Mouse (Mus musculus): Measurements from ENCODE around the gene Irf2.
A peak's percentile ranks its signal among the peaks of the same experiment; 100 is the strongest.

The Irf2 gene

DNA sequence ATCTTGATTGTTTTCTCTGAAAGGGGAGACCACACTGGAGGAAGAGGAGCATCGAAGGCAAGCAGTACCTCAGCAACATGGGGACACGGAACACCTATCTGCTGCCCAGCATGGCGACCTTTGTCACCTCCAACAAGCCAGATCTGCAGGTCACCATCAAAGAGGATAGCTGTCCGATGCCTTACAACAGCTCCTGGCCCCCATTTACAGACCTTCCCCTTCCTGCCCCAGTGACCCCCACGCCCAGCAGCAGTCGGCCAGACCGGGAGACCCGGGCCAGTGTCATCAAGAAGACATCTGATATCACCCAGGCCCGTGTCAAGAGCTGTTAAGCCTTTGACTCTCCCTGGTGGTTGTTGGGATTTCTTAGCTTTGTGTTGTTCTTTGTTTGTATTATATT, 106.4 kb downstream of the Irf2 start:
- DNase-seq = no peak

- DNase-seq = no peak
Measured at GRCm38 (mm10) chr8:46846893-46847292, 107.4 kb downstream of the Irf2 start.

- no peak for DNase-seq
Measured at GRCm38 (mm10) chr8:46848011-46848641, 108.6 kb downstream of the Irf2 start.

GRCm38 (mm10) chr8:46848931-46849330, 109.4 kb downstream of the Irf2 start:
- peak in 1 of 2 experiments; percentile 22 for DNase-seq

DNA sequence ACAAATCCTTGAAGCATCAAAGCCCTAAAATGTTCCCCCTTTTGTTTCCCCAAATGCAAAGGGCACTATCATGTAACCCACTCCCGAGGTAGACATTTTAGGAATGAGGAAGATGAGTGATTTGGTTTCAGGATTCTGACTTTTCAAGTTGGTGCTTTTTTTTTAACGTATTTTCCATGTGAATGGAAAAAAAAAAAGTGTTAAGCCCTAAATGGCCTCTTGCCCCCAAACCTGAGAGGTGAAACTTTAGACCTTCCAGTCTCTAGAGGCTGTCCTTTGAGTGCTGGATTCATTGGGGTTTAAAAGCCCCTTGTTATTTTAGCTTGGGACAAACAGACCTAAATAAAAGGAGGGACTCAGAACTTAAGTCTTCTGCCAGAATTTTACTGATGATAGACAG, 109.9 kb downstream of the Irf2 start:
- no peak for DNase-seq

DNA sequence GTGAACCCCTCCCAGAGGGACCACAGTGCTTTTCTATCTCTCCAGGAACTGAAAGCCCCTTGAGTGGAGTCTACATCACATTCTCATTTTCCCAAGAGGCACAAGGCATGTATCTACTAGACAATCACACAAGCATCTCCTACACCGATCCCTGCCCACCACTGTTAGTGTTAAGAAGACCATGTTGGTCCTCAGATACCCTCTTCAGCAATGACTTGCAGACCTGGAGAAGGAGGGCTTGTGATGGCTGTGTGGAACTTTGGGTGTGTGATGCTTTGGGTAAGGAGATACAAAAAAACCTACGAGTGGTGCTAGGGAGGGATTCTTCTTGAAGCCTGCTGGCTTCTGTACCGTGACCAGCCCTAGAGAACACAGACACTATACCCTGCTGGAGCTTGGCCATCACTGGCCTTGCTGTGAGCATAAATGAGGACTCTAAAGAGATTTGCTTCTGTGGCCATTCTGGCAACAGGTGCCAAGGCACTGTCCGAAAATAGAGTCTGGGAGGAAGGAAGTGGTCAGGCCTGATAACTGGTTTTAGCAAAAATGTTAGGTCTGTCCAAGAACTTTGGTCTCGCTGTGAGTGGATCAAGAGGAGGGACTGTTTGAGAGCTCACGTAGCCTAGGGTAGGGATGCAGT, 110.8 kb downstream of the Irf2 start:
- DNase-seq = no peak

GRCm38 (mm10) chr8:46851560-46851959, 112.0 kb downstream of the Irf2 start:
- peak in 1 of 2 experiments; percentile 26 for DNase-seq

- no peak for DNase-seq
Measured at GRCm38 (mm10) chr8:46852377-46852776, 112.8 kb downstream of the Irf2 start.

- peak in 1 of 2 experiments; percentile 42 for DNase-seq
Measured at GRCm38 (mm10) chr8:46859164-46859846, 119.8 kb downstream of the Irf2 start.

DNA sequence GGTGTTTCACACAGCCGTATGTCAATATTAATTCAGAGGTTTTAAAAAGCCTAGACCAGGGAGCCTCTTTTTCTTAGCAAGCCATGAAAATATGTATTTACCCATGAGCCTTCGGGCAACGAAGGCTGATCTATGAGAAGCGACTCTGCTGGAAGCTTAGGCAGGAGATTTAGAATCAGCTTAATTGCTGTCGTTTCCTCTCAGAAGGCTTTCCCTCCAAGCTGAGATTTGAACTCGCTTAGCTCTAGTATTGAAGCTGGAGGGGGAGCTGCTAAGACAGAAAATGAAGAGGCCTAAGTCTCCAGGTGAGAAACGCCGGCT, 120.3 kb downstream of the Irf2 start:
- no peak for DNase-seq

DNA sequence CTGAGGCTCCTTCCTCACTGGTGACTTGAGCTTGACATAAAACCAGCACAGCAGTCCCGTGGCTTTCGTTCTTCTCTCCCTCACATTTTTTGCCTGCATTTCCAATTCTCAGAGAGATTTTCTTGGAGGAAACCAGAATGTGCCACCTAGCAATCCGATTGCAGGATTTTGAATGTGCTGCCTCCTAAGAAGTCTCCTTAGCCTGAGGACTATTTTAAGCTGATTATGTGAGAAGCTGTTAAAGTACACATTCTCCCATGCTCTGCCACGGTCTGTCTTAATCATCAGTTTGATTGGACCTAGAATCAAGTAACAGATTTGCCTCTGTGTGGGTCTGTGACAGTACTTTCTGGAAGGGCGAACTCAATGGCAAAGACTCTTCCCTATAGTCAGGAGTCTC, 123.0 kb downstream of the Irf2 start:
- no peak for DNase-seq

GRCm38 (mm10) chr8:46865428-46865827, 125.9 kb downstream of the Irf2 start:
- DNase-seq = no peak

DNA sequence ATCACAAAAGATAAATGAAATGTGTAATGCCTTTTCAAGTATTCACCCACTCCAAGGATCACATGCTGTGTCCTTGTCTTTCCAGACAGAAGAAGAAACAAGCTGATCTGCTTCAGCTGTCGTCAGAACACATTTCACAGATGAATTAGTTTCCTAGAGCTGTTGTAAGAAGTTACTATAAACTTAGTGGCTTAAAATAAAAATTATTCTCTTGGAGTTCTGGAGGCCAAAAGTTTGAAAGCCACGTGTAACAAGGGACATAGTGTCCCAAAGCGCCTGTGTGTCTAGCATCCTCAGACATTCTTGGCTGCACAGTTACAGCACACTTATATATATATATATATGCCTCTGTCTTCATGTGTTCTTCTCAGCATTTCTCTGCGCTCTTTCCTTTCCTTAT, 127.9 kb downstream of the Irf2 start:
- DNase-seq = no peak

DNA sequence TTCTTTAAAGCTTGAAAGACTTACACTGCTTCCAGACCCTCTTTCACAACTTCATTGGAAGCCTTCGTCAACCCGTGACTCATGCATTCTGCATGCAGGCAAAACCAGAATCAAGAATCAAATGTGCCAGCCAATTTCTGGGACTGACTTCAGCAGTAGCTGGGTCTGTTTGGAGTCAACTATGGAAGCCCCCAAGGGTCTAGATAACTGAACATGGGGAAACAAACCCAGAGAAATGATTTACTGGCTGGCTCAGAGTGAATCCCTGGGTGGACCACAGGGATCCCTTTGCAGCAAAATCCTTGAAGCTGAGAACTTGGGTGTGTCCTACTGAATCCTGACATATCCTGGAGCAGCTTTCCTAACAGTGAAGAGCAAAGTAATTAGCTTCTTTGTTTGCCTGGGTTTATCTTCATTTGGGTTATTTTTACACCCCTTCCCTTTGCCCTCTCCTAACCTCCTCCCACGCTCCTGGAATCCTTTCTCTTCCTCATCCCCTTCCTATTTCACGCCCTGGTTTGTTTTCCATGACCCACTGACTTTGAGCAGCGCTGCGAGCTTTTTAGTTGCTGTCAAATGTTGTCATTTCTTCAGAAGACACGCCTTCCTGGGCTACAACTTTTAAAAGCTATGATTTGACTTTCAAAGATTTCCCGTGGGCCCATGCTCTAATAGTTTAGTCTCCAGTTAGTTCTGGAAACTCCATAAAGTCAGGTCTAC, 129.0 kb downstream of the Irf2 start:
- peak; percentile 61 to 71 for DNase-seq

DNA sequence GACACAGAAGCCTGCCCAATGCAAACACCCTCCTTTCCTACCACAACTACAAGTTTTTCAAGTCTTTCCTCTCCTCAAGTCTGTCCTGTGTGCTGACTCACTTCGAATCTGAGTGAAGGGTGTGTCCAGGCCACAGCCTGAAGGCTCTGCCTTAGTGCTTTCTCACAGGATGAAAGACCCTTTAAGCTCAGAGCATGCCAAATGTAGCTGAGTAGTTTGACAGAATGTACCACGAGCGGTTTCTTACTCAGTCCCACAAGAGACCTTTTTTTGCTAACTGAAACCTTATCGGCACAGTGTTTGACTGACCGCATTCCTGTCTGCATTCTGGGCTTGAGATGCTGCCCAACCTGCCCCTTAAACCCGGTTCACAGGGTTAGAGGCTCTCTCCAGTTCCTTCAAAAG, 130.0 kb downstream of the Irf2 start:
- DNase-seq = peak; percentile 40 to 59

DNA sequence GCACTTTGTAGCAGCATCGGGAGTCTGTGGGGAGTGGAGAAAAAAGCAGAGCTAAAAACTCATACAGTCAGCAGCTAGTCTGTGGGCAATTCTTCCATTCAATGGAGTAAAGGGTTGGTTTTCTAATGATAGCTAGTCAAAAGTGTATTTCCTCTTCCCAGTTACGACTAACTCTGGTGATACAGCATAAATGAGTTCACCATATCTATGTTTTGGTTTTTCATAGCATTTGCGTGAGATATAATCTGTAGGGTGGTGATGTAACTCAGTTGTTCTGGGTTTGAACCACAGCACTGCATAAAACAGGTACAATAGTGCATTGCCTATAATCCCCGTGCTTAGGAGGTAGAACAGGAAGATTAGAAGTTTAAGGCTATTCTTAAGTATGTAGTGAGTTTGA, 131.6 kb downstream of the Irf2 start:
- no peak for DNase-seq

DNA sequence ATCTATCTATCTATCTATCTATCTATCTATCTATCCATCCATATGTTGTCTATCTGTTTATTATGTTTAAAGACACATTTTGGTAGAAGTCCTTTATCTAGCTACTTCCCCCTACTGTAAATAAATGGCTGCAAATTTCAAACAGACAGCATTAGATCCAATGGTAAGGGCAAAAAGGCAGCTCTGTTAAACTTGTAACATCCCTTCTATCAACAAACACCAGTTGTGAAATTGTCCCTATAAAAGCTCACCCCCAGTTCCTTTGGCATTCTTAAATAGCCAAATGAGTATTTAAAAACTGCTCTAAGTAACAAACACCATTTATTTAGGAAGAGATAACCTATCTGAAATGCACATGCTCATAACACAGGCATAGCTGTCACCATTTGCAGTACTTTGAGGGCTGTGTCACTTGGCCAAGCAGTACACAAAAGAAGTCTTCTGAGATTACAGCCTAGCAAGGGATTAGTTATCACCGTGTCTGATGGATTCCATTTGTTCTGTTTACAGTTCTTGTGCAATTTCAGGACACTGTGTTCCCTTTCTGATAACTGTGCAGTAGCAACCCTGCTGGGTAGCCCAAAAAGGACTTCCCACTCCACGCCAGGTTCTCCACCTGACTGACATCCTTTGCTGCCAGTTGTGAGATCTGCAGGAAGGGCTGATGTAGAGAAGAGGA, 136.2 kb downstream of the Irf2 start:
- peak in 1 of 2 experiments; percentile 27 for DNase-seq

DNA sequence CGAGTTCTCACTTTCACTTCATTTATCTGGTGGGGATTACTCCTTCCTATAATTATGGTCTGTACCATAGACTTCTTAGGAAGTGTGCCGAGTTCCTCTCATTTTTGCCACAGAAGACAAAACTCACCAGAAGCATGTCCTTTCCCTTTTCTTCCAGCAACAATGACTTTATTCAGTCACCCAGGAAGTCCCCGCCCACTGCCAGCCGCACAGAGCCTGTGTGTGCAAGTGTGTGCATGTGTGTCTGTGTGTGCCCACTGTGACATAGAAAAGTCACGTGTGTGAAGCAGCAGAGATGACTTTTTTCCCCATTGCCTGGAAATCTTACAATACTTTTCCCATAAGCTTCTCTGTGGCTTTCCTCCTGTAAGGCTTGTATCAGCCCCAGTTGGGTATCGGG, 141.8 kb downstream of the Irf2 start:
- no peak for DNase-seq

- no peak for DNase-seq
Measured at GRCm38 (mm10) chr8:46881755-46882419, 142.4 kb downstream of the Irf2 start.

DNA sequence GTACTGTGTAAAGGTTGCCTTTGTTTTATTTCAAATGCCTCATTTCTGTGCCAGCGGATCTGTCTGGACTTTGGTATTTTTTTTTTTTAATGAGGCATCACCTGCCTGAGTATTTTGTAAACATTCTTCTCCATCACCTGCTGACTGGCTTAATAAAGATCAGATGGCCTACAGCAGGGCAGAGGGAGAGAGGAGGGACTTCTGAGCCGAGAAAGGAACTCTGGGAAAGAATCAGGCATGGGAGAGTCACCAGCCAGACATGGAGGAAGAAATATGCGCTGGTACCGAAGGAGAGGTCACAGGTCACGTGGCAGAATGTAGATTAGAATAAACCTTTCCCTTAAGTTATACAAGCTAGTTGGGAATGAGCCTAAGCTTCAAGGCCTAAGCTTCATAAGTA, 143.2 kb downstream of the Irf2 start:
- DNase-seq = no peak

- DNase-seq = no peak
Measured at GRCm38 (mm10) chr8:46883232-46884000, 143.9 kb downstream of the Irf2 start.

- no peak for DNase-seq
Measured at GRCm38 (mm10) chr8:46885786-46886185, 146.3 kb downstream of the Irf2 start.

Data from lung, postnatal 4 days (tissue).